Mouse (Mus musculus): ENCODE measurements around the gene Pcsk4. TPM values are rescaled to one million over a fixed set of nuclear protein-coding genes. Genes with fewer than 3 reads are reported as not detected.

The Pcsk4 gene
- total RNA-seq (2021) (1 to 10 TPM; 1.4 to 1.8 TPM), polyA plus RNA-seq (2012; rRNA removed) (4.5 and 4.9 TPM in 2 replicates)
- long read RNA-seq, partial matches to known transcripts = 0 of 3 reads
- long read RNA-seq, other reads (novel, unspliced or antisense) = 3 of 3 reads

DNA sequence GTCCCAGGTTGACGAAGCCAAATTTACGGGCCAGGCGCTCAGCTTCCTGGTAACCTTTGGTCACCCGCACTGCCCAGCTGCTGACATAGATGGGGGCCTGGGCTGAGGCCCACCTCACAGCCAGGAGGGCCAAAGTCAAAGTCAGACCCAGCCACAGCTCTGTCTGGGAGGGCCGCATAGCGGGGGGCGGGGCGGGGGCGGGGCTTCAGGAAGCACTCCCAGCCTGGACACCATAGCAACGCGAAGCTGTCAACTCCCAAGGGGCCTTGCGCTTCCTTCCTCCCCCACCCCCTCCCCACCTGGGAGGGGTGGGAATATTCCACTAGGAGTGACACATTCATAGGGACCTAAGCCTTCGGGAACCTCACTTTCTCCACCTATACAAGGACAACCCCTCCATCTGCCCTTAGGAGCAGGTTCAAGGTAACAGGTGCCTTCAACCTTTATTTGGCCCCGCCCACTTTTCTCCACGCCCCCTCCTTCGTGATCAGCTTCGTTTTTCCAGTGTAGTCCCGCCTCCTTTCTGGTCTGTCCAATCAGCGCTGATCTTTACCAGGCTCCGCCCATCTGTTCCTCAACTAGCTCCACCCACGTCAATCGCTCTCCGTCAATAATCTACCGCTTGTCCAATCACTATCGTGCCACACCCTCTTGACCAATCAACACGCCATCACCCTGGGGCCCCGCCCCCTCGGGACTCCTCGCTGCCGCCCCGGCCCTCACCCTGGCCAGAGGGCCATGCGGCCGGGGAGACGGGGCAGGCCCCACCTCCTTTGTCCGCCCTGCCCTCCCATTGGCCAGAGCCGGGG is at the start of gene Pcsk4, which contains the start of gene Reep6:
Gene Pcsk4, minus strand, starts transcription at position 226 of the 809 bp plus-strand sequence.
Gene Reep6, plus strand, starts transcription at position 681 of the 809 bp plus-strand sequence.
- H3K4me1 ChIP-seq (ENCODE audit: control insufficient read depth, insufficient read depth, low read length) = no peaks in the 10 kb centered on the region
- H3K9ac ChIP-seq (ENCODE audit: low read depth, low read length) = peak within 1 kb of the TSS; percentile 28
- peak; percentile 89 to 94 for DNase-seq
- WGBS = 9% methylated on average over 36 of the region's 36 CpGs
- intact Hi-C loops (cut with DNase I) = loop anchor here (10.0 kb wide), 1 partner anchor 155 kb away; the partner anchor contains the start of genes 1600002K03Rik and Efna2
- H3K27ac ChIP-seq = no peak within 1 kb of the TSS
- no peak for TF ChIP-seq CTCF (IDR thresholded peaks at IDR 0.05)
- no peak for TF ChIP-seq POLR2A (IDR thresholded peaks at IDR 0.05; ENCODE audit: insufficient read depth, low read depth, low read length)
- TF ChIP-seq EP300 (IDR thresholded peaks at IDR 0.05; ENCODE audit: insufficient read depth, low read depth, low read length) = no peak
- no peaks in the 10 kb centered on the region for H3K79me2 ChIP-seq (replicated peaks; ENCODE audit: control insufficient read depth, insufficient read depth, low read length)
- peak within 1 kb of the TSS; percentile 54 for H3K4me3 ChIP-seq
- H3K27me3 ChIP-seq (ENCODE audit: control insufficient read depth, insufficient read depth, low read length) = no peaks in the 10 kb centered on the region
- no peaks in the 10 kb centered on the region for H3K36me3 ChIP-seq (ENCODE audit: control insufficient read depth, insufficient read depth, low read length)

DNA sequence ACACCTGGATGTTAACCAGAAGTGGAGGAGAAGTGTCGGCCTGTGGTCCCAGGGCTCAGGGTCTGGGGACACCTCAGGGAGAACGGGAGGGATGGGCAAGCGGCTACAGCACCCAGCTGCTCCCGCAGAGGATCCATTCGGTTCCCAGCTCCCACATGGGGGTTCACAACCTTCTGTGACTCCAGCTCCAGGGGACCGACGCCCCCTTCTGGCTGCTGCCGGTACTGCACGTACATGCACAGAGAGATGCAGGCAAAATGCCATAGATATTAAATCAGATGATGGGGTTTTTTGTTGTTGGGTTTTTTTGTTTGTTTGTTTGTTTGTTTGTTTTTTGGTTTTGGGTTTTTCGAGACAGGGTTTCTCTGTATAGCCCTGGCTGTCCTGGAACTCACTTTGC is 48.4 kb upstream of the Pcsk4 start:
- no peaks in the 10 kb centered on the region for H3K36me3 ChIP-seq (ENCODE audit: control insufficient read depth, insufficient read depth, low read length)
- DNase-seq = no peak
- intact Hi-C loops (cut with DNase I) = loop anchor here (5.0 kb wide), 1 partner anchor 130 kb away; no protein-coding TSS in a partner anchor
- peak; percentile 74 for TF ChIP-seq CTCF (IDR thresholded peaks at IDR 0.05)
- no peak for TF ChIP-seq EP300 (IDR thresholded peaks at IDR 0.05; ENCODE audit: insufficient read depth, low read depth, low read length)
- H3K79me2 ChIP-seq (replicated peaks; ENCODE audit: control insufficient read depth, insufficient read depth, low read length) = no peaks in the 10 kb centered on the region
- no peaks in the 10 kb centered on the region for H3K4me1 ChIP-seq (ENCODE audit: control insufficient read depth, insufficient read depth, low read length)
- H3K4me3 ChIP-seq = no peak overlapping the region
- 51% methylated on average over 10 of the region's 10 CpGs for WGBS
- no peaks in the 10 kb centered on the region for H3K27me3 ChIP-seq (ENCODE audit: control insufficient read depth, insufficient read depth, low read length)
- H3K9ac ChIP-seq (ENCODE audit: low read depth, low read length) = no peak overlapping the region
- no peak overlapping the region for H3K27ac ChIP-seq

DNA sequence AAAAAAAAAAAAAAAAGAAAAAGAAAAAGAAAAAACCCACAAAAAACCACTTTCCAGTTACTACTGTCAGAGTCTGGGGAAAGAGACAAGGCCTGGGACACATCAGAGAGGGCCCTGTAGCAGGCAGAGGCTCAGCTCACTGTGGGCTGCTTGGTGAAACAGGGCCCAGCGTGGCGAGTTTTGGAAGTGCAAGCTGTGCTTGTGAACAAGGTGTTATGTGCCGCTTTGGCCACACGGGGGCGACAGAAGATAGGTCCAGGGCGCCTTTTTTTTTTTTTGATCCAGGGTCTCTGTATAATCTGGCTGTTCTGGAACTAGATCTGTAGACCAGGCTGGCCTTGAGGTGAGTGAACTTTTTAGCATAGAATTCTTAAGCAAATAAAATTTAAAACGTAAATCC is 46.9 kb upstream of the Pcsk4 start:
- intact Hi-C loops (cut with DNase I) = loop anchor here (5.0 kb wide), 1 partner anchor 131 kb away; no protein-coding TSS in a partner anchor
- Histone ChIP-seq H3K79me2 (replicated peaks; ENCODE audit: control insufficient read depth, insufficient read depth, low read length) (no peaks in the 10 kb centered on the region), H3K9ac (ENCODE audit: low read depth, low read length) (no peak overlapping the region), H3K36me3 (ENCODE audit: control insufficient read depth, insufficient read depth, low read length) (no peaks in the 10 kb centered on the region), H3K4me1 (ENCODE audit: control insufficient read depth, insufficient read depth, low read length) (no peaks in the 10 kb centered on the region), H3K27me3 (ENCODE audit: control insufficient read depth, insufficient read depth, low read length) (no peaks in the 10 kb centered on the region), H3K27ac (no peak overlapping the region), H3K4me3 (no peak overlapping the region)
- TF ChIP-seq CTCF (IDR thresholded peaks at IDR 0.05) (peak; percentile 93), POLR2A (IDR thresholded peaks at IDR 0.05; ENCODE audit: insufficient read depth, low read depth, low read length) (no peak), EP300 (IDR thresholded peaks at IDR 0.05; ENCODE audit: insufficient read depth, low read depth, low read length) (peak; percentile 78; the same call in 1 of the 2 replicates)
- peak; percentile 84 to 89 for DNase-seq
- WGBS = 4% methylated on average over 7 of the region's 7 CpGs

DNA sequence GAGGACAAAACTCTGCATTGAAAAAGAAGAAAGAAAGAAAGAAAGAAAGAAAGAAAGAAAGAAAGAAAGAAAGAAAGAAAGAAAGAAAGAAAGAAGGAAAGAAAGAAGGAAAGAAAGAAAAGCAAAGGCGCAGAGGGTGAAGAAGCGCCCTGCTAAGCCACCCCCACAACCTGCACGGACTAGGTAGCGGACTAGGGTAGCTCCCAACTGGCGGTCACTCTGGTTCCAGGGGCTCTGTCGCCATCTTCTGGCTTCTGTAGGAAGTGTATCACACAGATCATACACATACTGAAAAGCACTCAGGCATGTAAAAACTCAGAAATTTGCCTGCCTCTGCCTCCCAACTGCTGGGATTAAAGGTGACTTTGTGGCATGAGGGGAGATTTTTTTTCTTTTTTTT is 44.8 kb upstream of the Pcsk4 start:
- Histone ChIP-seq H3K79me2 (replicated peaks; ENCODE audit: control insufficient read depth, insufficient read depth, low read length) (no peaks in the 10 kb centered on the region), H3K27ac (no peak overlapping the region), H3K4me1 (ENCODE audit: control insufficient read depth, insufficient read depth, low read length) (no peaks in the 10 kb centered on the region), H3K27me3 (ENCODE audit: control insufficient read depth, insufficient read depth, low read length) (no peaks in the 10 kb centered on the region), H3K4me3 (no peak overlapping the region), H3K36me3 (ENCODE audit: control insufficient read depth, insufficient read depth, low read length) (no peaks in the 10 kb centered on the region), H3K9ac (ENCODE audit: low read depth, low read length) (no peak overlapping the region)
- TF ChIP-seq POLR2A (IDR thresholded peaks at IDR 0.05; ENCODE audit: insufficient read depth, low read depth, low read length) (no peak), CTCF (IDR thresholded peaks at IDR 0.05) (peak; percentile 81), EP300 (IDR thresholded peaks at IDR 0.05; ENCODE audit: insufficient read depth, low read depth, low read length) (no peak)
- intact Hi-C loops (cut with DNase I) = loop anchor here (1.0 to 5.0 kb wide), 3 partner anchors 24 to 197 kb away; partner anchors contain the start of genes Apc2 and Efna2
- DNase-seq = peak; percentile 63 to 67
- WGBS = 34% methylated on average over 6 of the region's 6 CpGs

DNA sequence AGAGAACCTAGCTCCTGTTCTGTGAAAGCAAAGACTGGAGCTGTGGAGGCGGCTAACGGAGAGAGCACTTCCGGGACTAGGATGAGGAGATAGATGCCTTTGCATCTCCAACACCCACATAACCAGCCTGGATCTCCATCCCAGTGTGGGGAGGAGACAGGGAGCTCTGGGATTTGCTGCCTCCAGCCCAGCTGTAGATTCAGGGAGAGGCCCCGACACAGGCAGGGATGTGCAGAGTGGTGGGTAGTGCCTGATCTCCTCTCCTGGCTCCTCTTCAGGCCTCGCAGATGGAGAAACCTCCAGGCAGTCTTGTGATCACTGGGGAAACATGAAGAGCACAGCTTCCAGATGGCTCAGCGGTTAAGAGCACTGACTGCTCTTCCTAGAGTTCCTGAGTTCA is 43.4 kb upstream of the Pcsk4 start:
- Histone ChIP-seq H3K4me1 (ENCODE audit: control insufficient read depth, insufficient read depth, low read length) (no peaks in the 10 kb centered on the region), H3K9ac (ENCODE audit: low read depth, low read length) (no peak overlapping the region), H3K27ac (no peak overlapping the region), H3K27me3 (ENCODE audit: control insufficient read depth, insufficient read depth, low read length) (no peaks in the 10 kb centered on the region), H3K4me3 (no peak overlapping the region), H3K79me2 (replicated peaks; ENCODE audit: control insufficient read depth, insufficient read depth, low read length) (no peaks in the 10 kb centered on the region), H3K36me3 (ENCODE audit: control insufficient read depth, insufficient read depth, low read length) (no peaks in the 10 kb centered on the region)
- DNase-seq = no peak
- WGBS = 76% methylated on average over 6 of the region's 6 CpGs
- intact Hi-C loops (cut with DNase I) = loop anchor here (5.0 kb wide), 1 partner anchor 195 kb away; the partner anchor contains the start of gene Efna2
- no peak for TF ChIP-seq EP300 (IDR thresholded peaks at IDR 0.05; ENCODE audit: insufficient read depth, low read depth, low read length)
- TF ChIP-seq POLR2A (IDR thresholded peaks at IDR 0.05; ENCODE audit: insufficient read depth, low read depth, low read length) = no peak
- TF ChIP-seq CTCF (IDR thresholded peaks at IDR 0.05) = no peak

DNA sequence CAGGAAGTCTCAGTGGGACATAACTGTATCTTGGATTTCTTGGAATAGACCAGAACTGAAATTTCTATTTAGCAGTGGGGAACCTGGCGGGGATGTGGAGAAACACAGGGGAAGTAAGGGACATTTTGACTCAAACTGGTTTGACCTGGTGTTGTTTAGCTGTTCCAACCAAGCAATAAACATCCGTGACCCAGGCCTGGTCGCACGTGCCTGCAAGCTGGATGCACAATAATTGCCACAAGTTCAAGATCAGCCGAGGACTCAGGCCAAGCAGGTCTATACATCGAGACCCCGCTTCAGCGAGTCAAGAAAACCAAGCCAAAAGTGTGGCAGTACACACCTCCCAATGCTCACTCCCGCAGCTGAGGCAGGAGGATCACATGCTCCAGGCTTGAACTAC is 42.7 kb upstream of the Pcsk4 start:
- Histone ChIP-seq H3K9ac (ENCODE audit: low read depth, low read length) (no peak overlapping the region), H3K79me2 (replicated peaks; ENCODE audit: control insufficient read depth, insufficient read depth, low read length) (no peaks in the 10 kb centered on the region), H3K27me3 (ENCODE audit: control insufficient read depth, insufficient read depth, low read length) (no peaks in the 10 kb centered on the region), H3K4me1 (ENCODE audit: control insufficient read depth, insufficient read depth, low read length) (no peaks in the 10 kb centered on the region), H3K4me3 (no peak overlapping the region), H3K27ac (no peak overlapping the region), H3K36me3 (ENCODE audit: control insufficient read depth, insufficient read depth, low read length) (no peaks in the 10 kb centered on the region)
- no peak for DNase-seq
- TF ChIP-seq CTCF (IDR thresholded peaks at IDR 0.05) (no peak), POLR2A (IDR thresholded peaks at IDR 0.05; ENCODE audit: insufficient read depth, low read depth, low read length) (no peak), EP300 (IDR thresholded peaks at IDR 0.05; ENCODE audit: insufficient read depth, low read depth, low read length) (no peak)
- intact Hi-C loops (cut with DNase I) = loop anchor here (5.0 kb wide), 1 partner anchor 195 kb away; the partner anchor contains the start of gene Efna2
- 65% methylated on average over 9 of the region's 9 CpGs for WGBS
